Mouse (Mus musculus) thymus, adult 2 months (tissue): Measurements from ENCODE around the gene Shisal2b.

Source experiments
- CTCF ChIP-seq: fragments of 200-500 bp; IDR thresholded peaks from 2 replicates; pipeline ENCODE4 v1.5.1; 2012; ENCODE audit warnings: mild to moderate bottlenecking, control low read depth, low read length, moderate library complexity, borderline replicate concordance; ENCODE audit not compliant: control insufficient read depth, poor library complexity, insufficient read depth; ENCODE audit errors: extremely low read depth
- POLR2A ChIP-seq: fragments of 200-500 bp; IDR thresholded peaks from 2 replicates; pipeline ENCODE4 v1.6.1; 2012; ENCODE audit warnings: mild to moderate bottlenecking, low read length, control low read depth, moderate library complexity; ENCODE audit not compliant: control insufficient read depth, poor library complexity, insufficient read depth; ENCODE audit errors: extremely low read depth

- TF ChIP-seq POLR2A: no peak
- no peak for TF ChIP-seq CTCF
These were observed 42.5 kb downstream of the Shisal2b start for GRCm38 (mm10) chr13:104821192-104821591.
